Mouse (Mus musculus) kidney, postnatal 0 days (tissue): ENCODE data around the gene Rhot2. TPM values are rescaled to one million over a fixed set of nuclear protein-coding genes. Genes with fewer than 3 reads are reported as not detected.

Experiments used
- ATAC-seq: fragments of 200-750 bp; cut with Nextera tagmentation; replicated peaks from 2 replicates; pipeline ENCODE4 v1.8.0; 2017; ENCODE audit warnings: low read depth, moderate number of reproducible peaks, moderate TSS enrichment, moderate library complexity; ENCODE audit not compliant: low FRiP score
- DNase-seq: peaks from one replicate; pipeline ENCODE4 v3.0.0-alpha.2; 2016; ENCODE audit warnings: low spot score
- H3K27ac ChIP-seq: fragments of 300-500 bp; sonication (generic); 2 replicates; pipeline ENCODE4 v1.5.1; 2014; ENCODE audit warnings: mild to moderate bottlenecking
- H3K27me3 ChIP-seq: fragments of 300-500 bp; sonication (generic); 2 replicates; pipeline ENCODE4 v1.6.1; 2014; ENCODE audit warnings: low read length, mixed read lengths; ENCODE audit not compliant: insufficient read depth
- H3K36me3 ChIP-seq: fragments of 300-500 bp; sonication (generic); 2 replicates; pipeline ENCODE4 v1.6.1; 2014; ENCODE audit warnings: low read length, mixed read lengths; ENCODE audit not compliant: insufficient read depth
- H3K4me1 ChIP-seq: fragments of 300-500 bp; sonication (generic); replicated peaks from 2 replicates; pipeline ENCODE4 v1.6.1; 2014; ENCODE audit warnings: antibody characterized with exemption, low read length, mixed read lengths; ENCODE audit not compliant: insufficient read depth
- H3K4me2 ChIP-seq: fragments of 300-500 bp; sonication (generic); 2 replicates; pipeline ENCODE4 v1.6.1; 2014; ENCODE audit warnings: mild to moderate bottlenecking, low read length, moderate library complexity, mixed read lengths
- H3K4me3 ChIP-seq: fragments of 300-500 bp; sonication (generic); replicated peaks from 2 replicates; pipeline ENCODE4 v1.5.1; 2014; ENCODE audit warnings: low read depth, low read length
- H3K9ac ChIP-seq: fragments of 300-500 bp; sonication (generic); 2 replicates; pipeline ENCODE4 v1.6.1; 2014; ENCODE audit warnings: low read depth, low read length
- H3K9me3 ChIP-seq: fragments of 300-500 bp; sonication (generic); replicated peaks from 2 replicates; pipeline ENCODE4 v1.6.1; 2016; ENCODE audit warnings: low read length, inconsistent platforms, mixed read lengths
- CTCF ChIP-seq: IDR thresholded peaks from 2 replicates; pipeline ENCODE4 v1.5.1; 2016; ENCODE audit warnings: antibody characterized with exemption, low read depth, mild to moderate bottlenecking, moderate library complexity
- WGBS: fragments of 180-500 bp; shearing (Covaris S2); extraction: QIAGEN DNeasy Blood & Tissue Kit; methylation state at CpG from one replicate; pipeline ENCODE4 v1.1.7; 2014; 5-methylcytosine and 5-hydroxymethylcytosine counted together
- polyA plus RNA-seq: library from polyadenylated mRNA; unstranded; fragments of >200 nt; fragmentation: Nextera tagmentation; extraction: Ambion mirVana; gene quantifications from 2 replicates; pipeline ENCODE4 v1.2.1, GENCODE M21; 2015

The Rhot2 gene
- polyA plus RNA-seq, 1 experiment from 2014 or later = 21.1 TPM

- no peak overlapping the region for H3K27ac ChIP-seq
- peaks cover 12% of the 10 kb centered on the region for H3K4me1 ChIP-seq
- 81% methylated on average over 2 of the region's 2 CpGs for WGBS
- no peaks in the 10 kb centered on the region for H3K27me3 ChIP-seq
- no peaks in the 10 kb centered on the region for H3K36me3 ChIP-seq
- ATAC-seq (no peak), DNase-seq (no peak)
- H3K4me2 ChIP-seq = no peak overlapping the region
- no peak for TF ChIP-seq CTCF
- no peak overlapping the region for H3K4me3 ChIP-seq
- H3K9me3 ChIP-seq = no peaks in the 10 kb centered on the region
- H3K9ac ChIP-seq = no peak overlapping the region
These were observed 25.3 kb upstream of the Rhot2 start for GRCm38 (mm10) chr17:25869954-25870353.

GRCm38 (mm10) chr17:25869498-25869897 is 24.8 kb upstream of the Rhot2 start:
- Histone ChIP-seq H3K36me3 (no peaks in the 10 kb centered on the region), H3K4me2 (no peak overlapping the region), H3K4me1 (peaks cover 12% of the 10 kb centered on the region), H3K9ac (no peak overlapping the region), H3K27ac (no peak overlapping the region), H3K9me3 (no peaks in the 10 kb centered on the region), H3K4me3 (no peak overlapping the region), H3K27me3 (no peaks in the 10 kb centered on the region)
- DNase-seq = no peak
- no peak for ATAC-seq
- no peak for TF ChIP-seq CTCF
- WGBS = 86% methylated on average over 8 of the region's 8 CpGs

DNA sequence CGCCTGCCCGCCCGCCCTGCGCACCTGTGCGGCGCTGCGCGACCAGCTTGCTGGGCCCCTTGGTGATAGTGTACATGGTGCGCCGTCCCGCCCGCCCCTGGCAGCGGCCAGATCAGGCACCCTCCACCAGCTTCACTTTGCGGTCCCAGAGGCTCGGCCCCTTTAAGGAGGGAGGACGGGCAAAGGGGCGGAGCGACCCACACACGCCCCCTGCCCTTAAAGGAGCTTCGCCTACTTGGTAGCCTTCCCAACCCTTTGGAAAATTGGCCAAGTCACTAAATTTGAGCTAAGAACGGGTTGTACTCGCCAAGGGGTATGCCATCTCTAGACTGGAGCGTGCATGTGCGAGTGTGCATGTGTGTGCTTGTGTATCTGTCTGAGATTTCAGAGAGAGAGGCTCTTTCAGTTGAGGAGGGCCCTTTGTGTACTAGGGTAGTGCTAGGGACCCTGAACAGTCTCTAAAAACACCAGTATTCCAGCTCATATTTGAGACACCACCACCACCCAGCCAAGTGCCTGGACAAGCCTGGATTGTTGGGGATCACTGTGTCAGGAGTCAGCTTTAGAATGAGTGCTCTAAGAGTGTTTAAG is 24.0 kb upstream of the Rhot2 start, which contains the start of gene Mcrip2:
TSS of gene Mcrip2 (minus strand) at position 164 of the 591 bp plus-strand sequence.
- H3K27ac ChIP-seq = peak within 1 kb of the TSS; percentile 94
- peak within 1 kb of the TSS; percentile 83 for H3K4me3 ChIP-seq
- no peaks in the 10 kb centered on the region for H3K36me3 ChIP-seq

GRCm38 (mm10) chr17:25867836-25868600 is 23.4 kb upstream of the Rhot2 start:
- DNase-seq (peak; percentile 45), ATAC-seq (peak; percentile 64)
- Histone ChIP-seq H3K4me3 (peak overlapping the region; percentile 83), H3K4me1 (peaks cover 12% of the 10 kb centered on the region), H3K4me2 (peak overlapping the region; percentile 97), H3K9me3 (no peaks in the 10 kb centered on the region), H3K27ac (peak overlapping the region; percentile 94), H3K36me3 (no peaks in the 10 kb centered on the region), H3K27me3 (no peaks in the 10 kb centered on the region), H3K9ac (peak overlapping the region; percentile 85)
- under 1% methylated on average over 42 of the region's 42 CpGs for WGBS
- TF ChIP-seq CTCF = 0 out of 2 replicates have a peak, but pooled peaks have one; percentile 11

More for the DNA sequence above, 24.0 kb upstream of the Rhot2 start, which contains the start of gene Mcrip2:
- TF ChIP-seq CTCF = peak; percentile 38; the same call in 1 of the 2 replicates
- Histone ChIP-seq H3K4me2 (peak within 1 kb of the TSS; percentile 97), H3K9me3 (no peaks in the 10 kb centered on the region), H3K9ac (peak within 1 kb of the TSS; percentile 85), H3K4me1 (peaks cover 12% of the 10 kb centered on the region), H3K27me3 (no peaks in the 10 kb centered on the region)
- under 1% methylated on average over 24 of the region's 24 CpGs for WGBS
- ATAC-seq (peak; percentile 80), DNase-seq (peak; percentile 94)

- TF ChIP-seq CTCF = no peak
- no peak for ATAC-seq
- peak overlapping the region; percentile 94 for H3K27ac ChIP-seq
These were observed 22.8 kb upstream of the Rhot2 start for GRCm38 (mm10) chr17:25867509-25867835.

DNA sequence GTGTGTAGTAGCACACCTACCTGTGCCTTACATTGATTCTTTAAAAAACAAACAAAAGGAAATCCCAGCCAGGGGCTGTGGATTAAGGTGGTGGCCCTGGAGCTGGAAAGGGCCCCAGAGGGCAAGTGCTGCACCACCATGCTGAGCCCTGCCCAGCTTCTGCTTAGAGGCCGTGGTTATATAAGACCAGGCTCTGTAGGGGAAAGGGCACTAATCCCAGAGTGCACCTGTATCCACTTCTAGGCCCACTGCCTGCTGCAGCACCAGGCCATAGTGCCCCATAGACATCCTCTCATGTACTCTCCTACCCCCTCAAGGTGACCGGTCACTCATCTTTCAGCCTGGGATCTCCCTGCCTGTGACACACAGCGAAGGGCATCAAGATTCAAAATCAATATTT is 21.5 kb upstream of the Rhot2 start:
- no peak for TF ChIP-seq CTCF
- Histone ChIP-seq H3K27me3 (no peaks in the 10 kb centered on the region), H3K36me3 (no peaks in the 10 kb centered on the region), H3K27ac (no peak overlapping the region), H3K4me1 (peaks cover 17% of the 10 kb centered on the region), H3K4me2 (no peak overlapping the region), H3K4me3 (no peak overlapping the region), H3K9me3 (no peaks in the 10 kb centered on the region), H3K9ac (no peak overlapping the region)
- ATAC-seq (no peak), DNase-seq (no peak)
- 96% methylated on average over 3 of the region's 3 CpGs for WGBS

More at GRCm38 (mm10) chr17:25867509-25867835, 22.8 kb upstream of the Rhot2 start:
- Histone ChIP-seq H3K9me3 (no peaks in the 10 kb centered on the region), H3K9ac (peak overlapping the region; percentile 85), H3K27me3 (no peaks in the 10 kb centered on the region), H3K36me3 (no peaks in the 10 kb centered on the region), H3K4me1 (peaks cover 12% of the 10 kb centered on the region), H3K4me3 (peak overlapping the region; percentile 83), H3K4me2 (peak overlapping the region; percentile 97)
- no peak for DNase-seq
- WGBS = 5% methylated on average over 7 of the region's 7 CpGs
